In genomic region chr14:20785231-20785630, GRCm38 (mm10) we compare ENCODE assay signal across 9 mouse cellular contexts. TPM values are rescaled to one million over a fixed set of nuclear protein-coding genes. Genes with fewer than 3 reads are reported as not detected.
DNase-seq lines count a peak whose midpoint lies in the region; ATAC-seq lines count a peak whose summit lies in the region.
"Had no signal": no experiment of that assay in that cellular context is flagged by ENCODE, and none has a peak within 500 bp of the region (broad histone marks: within the 10 kb centered on the region; RNA-seq: fewer than 3 reads in every experiment).

No protein-coding gene starts in this region.

- H3K9me3 ChIP-seq in forebrain, embryonic 10.5 days: no peaks in the 10 kb centered on the region
- H3K9me3 ChIP-seq: limb, embryonic 13.5 days had no signal

- peak; percentile 22 for DNase-seq in adrenal gland, postnatal 10 days
- DNase-seq in adrenal gland, postnatal 4 days (ENCODE audit: low spot score in 2 of 2): no peak
- DNase-seq in 416B (ENCODE audit: low read depth): peak; percentile 97
- DNase-seq in right cerebral cortex, adult 2 months (ENCODE audit: low spot score in 2 of 2): no peak
- DNase-seq in forebrain, embryonic 10.5 days (ENCODE audit: extremely low spot score, low spot score): no peak

- H3K36me3 ChIP-seq in forebrain, embryonic 10.5 days (replicated peaks): peaks cover 99% of the 10 kb centered on the region

- peak; percentile 95 to 97 for ATAC-seq in hematopoietic stem cell, adult 5-6 weeks (replicated peaks in 1 of 2; ENCODE audit: insufficient read depth in 1 of 2, low FRiP score in 2 of 2, low TSS enrichment in 1 of 2, low read depth in 1 of 2, poor library complexity in 2 of 2, severe bottlenecking in 2 of 2)
- ATAC-seq in monocyte, adult 5-6 weeks (replicated peaks; ENCODE audit: insufficient number of reproducible peaks, low FRiP score, low TSS enrichment, poor library complexity, severe bottlenecking): peak; percentile 74
- no peak for ATAC-seq in erythroid progenitor cell, adult 5-6 weeks (replicated peaks; ENCODE audit: low FRiP score, poor library complexity, severe bottlenecking)

- no peak overlapping the region for H3K27ac ChIP-seq in forebrain, embryonic 10.5 days
- H3K27ac ChIP-seq: limb, embryonic 13.5 days had no signal

- peaks cover 17% of the 10 kb centered on the region for H3K4me1 ChIP-seq in forebrain, embryonic 10.5 days

- no peak overlapping the region for H3K4me3 ChIP-seq in forebrain, embryonic 10.5 days
- H3K4me3 ChIP-seq: limb, embryonic 13.5 days had no signal

- no peaks in the 10 kb centered on the region for H3K27me3 ChIP-seq in forebrain, embryonic 10.5 days (ENCODE audit: poor library complexity, severe bottlenecking)
- H3K27me3 ChIP-seq: limb, embryonic 13.5 days had no signal

- 92% methylated on average over 1 of the region's 1 CpGs for WGBS in forebrain, embryonic 10.5 days

RNA-seq across cellular contexts. Expression of gene Camk2g, which starts 8.7 kb away (rescaled TPM):
- total RNA-seq in adrenal gland, postnatal 10 days (2021): 10 to 100 TPM; 35.1 to 57.4 TPM
- total RNA-seq in adrenal gland, postnatal 4 days (2021): 10 to 100 TPM; 77.3 to 87.2 TPM
- 99.3 and 101 TPM in 2 replicates for total RNA-seq in hematopoietic stem cell, adult 5-6 weeks (2017)
- 36.4 to 81.1 TPM (median 62.3 TPM) in 3 replicates for total RNA-seq in monocyte, adult 5-6 weeks (2017)
- total RNA-seq in erythroid progenitor cell, adult 5-6 weeks (2015; ENCODE audit: low replicate concordance): 6.7 and 7.2 TPM in 2 replicates
- 3.6 and 6.9 TPM in 2 replicates for total RNA-seq in erythroid progenitor cell, adult 5-6 weeks (2017; ENCODE audit: low replicate concordance)
- 33.0 and 37.8 TPM in 2 replicates for polyA plus RNA-seq in forebrain, embryonic 10.5 days (2016; fragmentation: Nextera tagmentation; extraction: Ambion mirVana)

RNA-seq across cellular contexts. Expression of gene Ndst2, which starts 50.9 kb away (rescaled TPM):
- total RNA-seq in adrenal gland, postnatal 10 days (2021): 10 to 100 TPM; 24.1 to 32.7 TPM
- total RNA-seq in adrenal gland, postnatal 4 days (2021): 10 to 100 TPM; 46.4 to 49.0 TPM
- 7.5 and 8.4 TPM in 2 replicates for total RNA-seq in hematopoietic stem cell, adult 5-6 weeks (2017)
- total RNA-seq in monocyte, adult 5-6 weeks (2017): 15.6 to 17.6 TPM (median 16.8 TPM) in 3 replicates
- total RNA-seq in erythroid progenitor cell, adult 5-6 weeks (2015; ENCODE audit: low replicate concordance): 81.8 and 146 TPM in 2 replicates
- 27.3 and 33.1 TPM in 2 replicates for total RNA-seq in erythroid progenitor cell, adult 5-6 weeks (2017; ENCODE audit: low replicate concordance)
- 23.5 and 24.3 TPM in 2 replicates for polyA plus RNA-seq in forebrain, embryonic 10.5 days (2016; fragmentation: Nextera tagmentation; extraction: Ambion mirVana)

RNA-seq across cellular contexts. Expression of gene Plau, which starts 51.2 kb away (rescaled TPM):
- total RNA-seq in adrenal gland, postnatal 10 days (2021): 10 to 100 TPM; 19.3 to 39.8 TPM
- 10 to 100 TPM; 19.8 to 36.6 TPM for total RNA-seq in adrenal gland, postnatal 4 days (2021)
- 2.3 and 2.4 TPM in 2 replicates for total RNA-seq in hematopoietic stem cell, adult 5-6 weeks (2017)
- total RNA-seq in monocyte, adult 5-6 weeks (2017): 0.39 to 1.1 TPM in 2 of 3 replicates, not detected in the other
- 2.5 TPM in 1 of 2 replicates, not detected in the other for total RNA-seq in erythroid progenitor cell, adult 5-6 weeks (2015; ENCODE audit: low replicate concordance)
- total RNA-seq in erythroid progenitor cell, adult 5-6 weeks (2017; ENCODE audit: low replicate concordance): 1.6 and 2.1 TPM in 2 replicates
- 0.40 and 0.59 TPM in 2 replicates for polyA plus RNA-seq in forebrain, embryonic 10.5 days (2016; fragmentation: Nextera tagmentation; extraction: Ambion mirVana)

Comparison
In these comparisons a context has a peak if more than half of its experiments do, and no peak if none do; other contexts are left out.
1. DNase-seq: peak in adrenal gland, postnatal 10 days (single experiment) and 416B (single experiment); none in adrenal gland, postnatal 4 days (0 of 2), right cerebral cortex, adult 2 months (0 of 2) and forebrain, embryonic 10.5 days (single experiment).